Mouse (Mus musculus) lung, postnatal 0 days (tissue): Measurements from ENCODE around the gene Eif2ak3. TPM values are rescaled to one million over a fixed set of nuclear protein-coding genes. Genes with fewer than 3 reads are reported as not detected.
A peak's percentile ranks its signal among the peaks of the same experiment; 100 is the strongest.

Experiments used
- ATAC-seq: fragments of 200-750 bp; cut with Nextera tagmentation; 2 replicates; pipeline ENCODE4 v1.8.0; 2017; ENCODE audit warnings: moderate library complexity
- DNase-seq: peaks from one replicate; pipeline ENCODE4 v3.0.0-alpha.2; 2016; ENCODE audit warnings: low spot score
- H3K27ac ChIP-seq: fragments of 300-500 bp; sonication (generic); 2 replicates; pipeline ENCODE4 v1.5.1; 2014; ENCODE audit warnings: antibody characterized with exemption, mild to moderate bottlenecking, low read length, mixed read lengths
- H3K27me3 ChIP-seq: fragments of 300-500 bp; sonication (generic); replicated peaks from 2 replicates; pipeline ENCODE4 v1.6.1; 2014; ENCODE audit warnings: low read length, mixed read lengths; ENCODE audit not compliant: insufficient read depth
- H3K36me3 ChIP-seq: fragments of 300-500 bp; sonication (generic); 2 replicates; pipeline ENCODE4 v1.6.1; 2014; ENCODE audit warnings: low read length, mixed read lengths; ENCODE audit not compliant: insufficient read depth
- H3K4me1 ChIP-seq: fragments of 300-500 bp; sonication (generic); 2 replicates; pipeline ENCODE4 v1.6.1; 2014; ENCODE audit warnings: antibody characterized with exemption, low read depth, low read length, mixed read lengths; ENCODE audit not compliant: insufficient read depth
- H3K4me2 ChIP-seq: fragments of 300-500 bp; sonication (generic); replicated peaks from 2 replicates; pipeline ENCODE4 v1.6.1; 2014; ENCODE audit warnings: low read depth, mild to moderate bottlenecking, low read length, moderate library complexity, mixed read lengths
- H3K4me3 ChIP-seq: fragments of 300-500 bp; sonication (generic); 2 replicates; pipeline ENCODE4 v1.5.1; 2014; ENCODE audit warnings: low read depth, low read length
- H3K9ac ChIP-seq: fragments of 300-500 bp; sonication (generic); replicated peaks from 2 replicates; pipeline ENCODE4 v1.6.1; 2014; ENCODE audit warnings: low read depth, mild to moderate bottlenecking
- H3K9me3 ChIP-seq: fragments of 300-500 bp; sonication (generic); 2 replicates; pipeline ENCODE4 v1.6.1; 2016; ENCODE audit warnings: low read length, mixed read lengths
- CTCF ChIP-seq: IDR thresholded peaks from 2 replicates; pipeline ENCODE4 v1.5.1; 2016; ENCODE audit warnings: antibody characterized with exemption, mild to moderate bottlenecking
- EP300 ChIP-seq: IDR thresholded peaks from 2 replicates; pipeline ENCODE4 v1.6.1; 2016; ENCODE audit warnings: antibody characterized with exemption, mild to moderate bottlenecking, control low read depth
- WGBS: fragments of 180-500 bp; shearing (Covaris S2); extraction: QIAGEN DNeasy Blood & Tissue Kit; methylation state at CpG from one replicate; pipeline ENCODE4 v1.1.7; 2014; 5-methylcytosine and 5-hydroxymethylcytosine counted together
- polyA plus RNA-seq: library from polyadenylated mRNA; unstranded; fragments of >200 nt; fragmentation: Nextera tagmentation; extraction: Ambion mirVana; gene quantifications from 2 replicates; pipeline ENCODE4 v1.2.1, GENCODE M21; 2015

The Eif2ak3 gene
- polyA plus RNA-seq, 1 experiment from 2014 or later, result 8.6 TPM

DNA sequence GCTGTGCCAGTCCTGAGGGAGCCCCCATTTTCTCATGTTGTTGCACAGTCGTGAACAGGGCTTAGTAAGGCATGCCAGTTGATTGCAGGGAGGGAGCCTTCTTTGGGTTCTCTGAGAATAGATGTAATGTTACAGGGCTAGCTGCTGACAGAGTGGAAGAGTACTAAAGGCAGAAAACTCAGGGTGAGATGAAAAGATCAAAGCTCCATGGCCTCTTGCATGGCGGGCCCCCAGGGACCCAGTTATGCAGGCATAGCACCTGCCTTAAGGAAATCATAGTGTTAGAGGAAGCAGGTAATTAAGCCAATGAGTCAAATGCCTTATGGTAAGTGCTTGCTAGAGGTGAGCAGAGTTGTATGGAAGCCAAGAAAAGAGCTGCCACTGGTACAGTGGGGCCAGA is 14.9 kb upstream of the Eif2ak3 start:
- 57% methylated on average over 2 of the region's 2 CpGs for WGBS
- H3K4me1 ChIP-seq, result no peaks in the 10 kb centered on the region
- no peaks in the 10 kb centered on the region for H3K27me3 ChIP-seq
- no peak overlapping the region for H3K4me2 ChIP-seq
- H3K36me3 ChIP-seq, result no peaks in the 10 kb centered on the region
- H3K9ac ChIP-seq, result no peak overlapping the region
- H3K9me3 ChIP-seq, result no peaks in the 10 kb centered on the region
- H3K4me3 ChIP-seq, result no peak overlapping the region
- ATAC-seq, result no peak
- TF ChIP-seq EP300 (no peak), CTCF (no peak)
- no peak overlapping the region for H3K27ac ChIP-seq
- no peak for DNase-seq

- 76% methylated on average over 3 of the region's 3 CpGs for WGBS
These were observed 13.8 kb upstream of the Eif2ak3 start for GRCm38 (mm10) chr6:70830552-70830951.

DNA sequence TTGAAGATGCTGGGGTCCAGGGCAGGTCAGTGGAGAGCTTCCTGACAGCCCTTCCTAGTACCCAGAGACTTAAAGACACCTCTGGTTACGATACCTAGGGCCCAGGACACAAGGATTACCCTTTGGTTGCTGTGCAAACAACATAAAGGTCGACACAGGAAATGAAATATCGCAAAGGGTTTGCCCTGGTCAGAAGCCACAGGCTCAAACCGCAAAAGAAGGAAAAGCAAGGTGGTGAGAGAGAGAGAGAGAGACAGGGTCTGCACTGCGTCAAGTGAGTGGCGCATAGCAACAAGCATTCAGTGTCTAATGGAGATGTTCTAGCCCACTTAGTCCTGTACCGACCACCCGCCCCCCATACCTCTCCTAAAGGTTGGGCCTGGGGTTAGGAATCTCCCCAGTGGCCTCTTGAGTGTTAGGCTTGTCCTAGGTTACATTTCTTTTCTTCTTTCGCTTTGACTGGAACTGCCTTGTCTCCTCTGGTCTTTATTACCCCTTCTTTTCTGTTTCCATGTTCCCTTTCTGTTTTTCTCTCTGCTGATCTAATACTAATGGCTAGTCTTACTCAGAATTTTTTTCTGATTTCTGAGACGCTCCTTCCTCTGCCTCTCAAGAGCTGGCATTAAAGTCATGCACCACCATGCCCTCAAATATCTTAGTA is 13.0 kb upstream of the Eif2ak3 start:
- H3K27ac ChIP-seq, result no peak overlapping the region
- H3K27me3 ChIP-seq, result no peaks in the 10 kb centered on the region
- H3K36me3 ChIP-seq, result no peaks in the 10 kb centered on the region
- TF ChIP-seq CTCF (no peak), EP300 (no peak)
- WGBS, result 69% methylated on average over 10 of the region's 10 CpGs
- H3K4me1 ChIP-seq, result no peaks in the 10 kb centered on the region
- no peak overlapping the region for H3K4me3 ChIP-seq
- no peak overlapping the region for H3K9ac ChIP-seq
- DNase-seq (no peak), ATAC-seq (no peak)
- H3K4me2 ChIP-seq, result no peak overlapping the region
- no peaks in the 10 kb centered on the region for H3K9me3 ChIP-seq

More at GRCm38 (mm10) chr6:70830552-70830951, 13.8 kb upstream of the Eif2ak3 start:
- ATAC-seq, result no peak
- DNase-seq, result no peak
- Histone ChIP-seq H3K9ac (no peak overlapping the region), H3K9me3 (no peaks in the 10 kb centered on the region), H3K4me1 (no peaks in the 10 kb centered on the region), H3K36me3 (no peaks in the 10 kb centered on the region), H3K27ac (no peak overlapping the region), H3K27me3 (no peaks in the 10 kb centered on the region), H3K4me3 (no peak overlapping the region), H3K4me2 (no peak overlapping the region)
- no peak for TF ChIP-seq EP300
- TF ChIP-seq CTCF, result no peak

- no peak overlapping the region for H3K4me3 ChIP-seq
- no peak overlapping the region for H3K4me2 ChIP-seq
- DNase-seq (no peak), ATAC-seq (no peak)
- TF ChIP-seq EP300 (no peak), CTCF (no peak)
- 0 out of 2 replicates have a peak, but pooled peaks cover 3% of the 10 kb centered on the region for H3K4me1 ChIP-seq
- H3K27me3 ChIP-seq, result no peaks in the 10 kb centered on the region
- 71% methylated on average over 2 of the region's 2 CpGs for WGBS
- H3K36me3 ChIP-seq, result no peaks in the 10 kb centered on the region
- H3K27ac ChIP-seq, result no peak overlapping the region
- H3K9ac ChIP-seq, result no peak overlapping the region
- no peaks in the 10 kb centered on the region for H3K9me3 ChIP-seq
These were observed 7.0 kb upstream of the Eif2ak3 start for GRCm38 (mm10) chr6:70837297-70837696.

GRCm38 (mm10) chr6:70838532-70838931 is 5.8 kb upstream of the Eif2ak3 start:
- ATAC-seq, result peak; percentile 33; the same call in 1 of the 2 replicates
- no peak overlapping the region for H3K27ac ChIP-seq
- WGBS, result 38% methylated on average over 3 of the region's 3 CpGs
- H3K36me3 ChIP-seq, result no peaks in the 10 kb centered on the region
- TF ChIP-seq CTCF, result no peak
- TF ChIP-seq EP300, result no peak
- DNase-seq, result no peak
- H3K27me3 ChIP-seq, result no peaks in the 10 kb centered on the region
- H3K4me2 ChIP-seq, result no peak overlapping the region
- H3K9ac ChIP-seq, result no peak overlapping the region
- no peaks in the 10 kb centered on the region for H3K9me3 ChIP-seq
- H3K4me1 ChIP-seq, result 0 out of 2 replicates have a peak, but pooled peaks cover 3% of the 10 kb centered on the region
- no peak overlapping the region for H3K4me3 ChIP-seq

DNA sequence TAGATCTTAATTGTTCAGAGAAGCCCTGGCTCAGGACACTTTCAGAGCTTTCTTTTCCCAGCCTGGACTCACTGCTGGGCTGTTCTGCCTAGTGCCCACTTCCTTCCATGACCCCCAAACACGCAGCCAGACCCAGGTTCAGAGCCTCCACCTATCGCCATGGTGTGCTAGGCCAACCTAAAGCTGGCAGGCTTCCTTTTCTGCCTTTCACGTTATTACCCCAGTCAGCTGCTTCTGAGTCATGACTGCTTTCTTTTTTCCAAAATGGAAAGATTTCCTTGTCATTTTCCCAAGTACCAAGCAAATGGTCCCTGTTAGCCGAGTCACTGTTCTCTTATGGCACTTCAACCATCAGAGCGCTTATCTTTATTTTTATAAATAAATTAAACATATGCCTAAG is 4.0 kb upstream of the Eif2ak3 start:
- H3K9ac ChIP-seq, result no peak overlapping the region
- DNase-seq (no peak), ATAC-seq (no peak)
- no peak overlapping the region for H3K4me3 ChIP-seq
- H3K36me3 ChIP-seq, result no peaks in the 10 kb centered on the region
- H3K4me2 ChIP-seq, result no peak overlapping the region
- H3K4me1 ChIP-seq, result 0 out of 2 replicates have a peak, but pooled peaks cover 5% of the 10 kb centered on the region
- H3K27ac ChIP-seq, result no peak overlapping the region
- 41% methylated on average over 5 of the region's 5 CpGs for WGBS
- H3K9me3 ChIP-seq, result no peaks in the 10 kb centered on the region
- no peaks in the 10 kb centered on the region for H3K27me3 ChIP-seq
- TF ChIP-seq CTCF (no peak), EP300 (no peak)

DNA sequence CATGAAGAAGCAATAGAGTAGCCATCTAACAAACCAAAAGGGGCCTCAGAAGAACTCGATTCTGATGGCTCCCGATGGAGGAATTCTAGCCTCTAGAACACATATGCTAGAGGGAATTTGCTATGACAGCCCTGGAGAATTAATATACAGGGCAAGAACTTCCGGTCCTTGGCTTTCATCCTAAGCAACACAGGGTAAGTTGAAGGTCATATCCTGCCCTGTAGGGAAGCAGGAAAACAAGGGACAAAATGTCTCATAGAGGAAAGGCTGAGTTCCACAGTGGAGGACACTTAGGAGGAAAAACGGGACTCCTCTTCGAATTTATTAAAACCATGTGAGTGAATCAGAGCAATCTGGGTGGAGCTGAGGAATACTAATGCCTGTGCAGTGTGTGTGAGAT is 1.3 kb upstream of the Eif2ak3 start:
- Histone ChIP-seq H3K9ac (no peak overlapping the region), H3K4me3 (peak overlapping the region; percentile 34; the same call in 1 of the 2 replicates), H3K27ac (peak overlapping the region; percentile 87), H3K27me3 (no peaks in the 10 kb centered on the region), H3K9me3 (no peaks in the 10 kb centered on the region), H3K36me3 (no peaks in the 10 kb centered on the region), H3K4me2 (peak overlapping the region; percentile 63), H3K4me1 (peaks cover 16% of the 10 kb centered on the region; the same call in 1 of the 2 replicates)
- ATAC-seq, result no peak
- 33% methylated on average over 5 of the region's 5 CpGs for WGBS
- DNase-seq, result peak; percentile 60
- TF ChIP-seq EP300 (peak; percentile 72; the same call in 1 of the 2 replicates), CTCF (no peak)
